Mouse (Mus musculus) E14TG2a.4 (cell line): Measurements from ENCODE around the gene Atat1.

Experiments used
- CTCF ChIP-seq: conservative IDR thresholded peaks from 2 replicates; pipeline ENCODE4 v1.5.1; 2014; ENCODE audit warnings: low read length
- NANOG ChIP-seq: IDR thresholded peaks from 2 replicates; pipeline ENCODE4 v1.6.1; 2014; ENCODE audit warnings: borderline replicate concordance, low read length, mixed read lengths

GRCm38 (mm10) chr17:35930627-35931026, 20.8 kb upstream of the Atat1 start:
- TF ChIP-seq CTCF: no peak
- TF ChIP-seq NANOG: no peak
